Mouse (Mus musculus) liver, embryonic 11.5 days (tissue): ENCODE data around the gene Pfn1. TPM values are rescaled to one million over a fixed set of nuclear protein-coding genes. Genes with fewer than 3 reads are reported as not detected.

Experiments
- ATAC-seq: fragments of 200-750 bp; cut with Nextera tagmentation; replicated peaks from 2 replicates; pipeline ENCODE4 v1.8.0; 2017; ENCODE audit warnings: moderate number of reproducible peaks, mild to moderate bottlenecking, moderate TSS enrichment, moderate library complexity; ENCODE audit not compliant: low FRiP score
- DNase-seq: peaks from one replicate; pipeline ENCODE4 v3.0.0-alpha.2; 2017; ENCODE audit warnings: low spot score
- H3K27ac ChIP-seq: fragments of 300-500 bp; sonication (generic); 2 replicates; pipeline ENCODE4 v1.5.1; 2014; ENCODE audit warnings: mild to moderate bottlenecking, low read depth, low read length, control low read depth
- H3K27me3 ChIP-seq: fragments of 300-500 bp; sonication (generic); replicated peaks from 2 replicates; pipeline ENCODE4 v1.6.1; 2014; ENCODE audit warnings: low read length, mixed read lengths; ENCODE audit not compliant: control insufficient read depth, insufficient read depth
- H3K36me3 ChIP-seq: fragments of 300-500 bp; sonication (generic); 2 replicates; pipeline ENCODE4 v1.6.1; 2014; ENCODE audit warnings: mild to moderate bottlenecking, low read length, moderate library complexity, mixed read lengths; ENCODE audit not compliant: control insufficient read depth, insufficient read depth
- H3K4me1 ChIP-seq: fragments of 300-500 bp; sonication (generic); replicated peaks from 2 replicates; pipeline ENCODE4 v1.6.1; 2014; ENCODE audit warnings: low read length, mixed read lengths; ENCODE audit not compliant: control insufficient read depth, insufficient read depth
- H3K4me2 ChIP-seq: fragments of 300-500 bp; sonication (generic); 2 replicates; pipeline ENCODE4 v1.6.1; 2014; ENCODE audit warnings: mild to moderate bottlenecking, control low read depth, moderate library complexity
- H3K4me3 ChIP-seq: fragments of 300-500 bp; sonication (generic); 2 replicates; pipeline ENCODE4 v1.5.1; 2014; ENCODE audit warnings: low read depth, low read length, control low read depth
- H3K9ac ChIP-seq: fragments of 300-500 bp; sonication (generic); 2 replicates; pipeline ENCODE4 v1.6.1; 2014; ENCODE audit warnings: low read depth, low read length, control low read depth
- H3K9me3 ChIP-seq: fragments of 300-500 bp; sonication (generic); 2 replicates; pipeline ENCODE4 v1.6.1; 2016; ENCODE audit warnings: low read length, inconsistent platforms, mixed read lengths; ENCODE audit not compliant: control insufficient read depth
- WGBS: fragments of 180-500 bp; shearing (Covaris S2); extraction: QIAGEN DNeasy Blood & Tissue Kit; methylation state at CpG from one replicate; pipeline ENCODE4 v1.1.7; 2014; 5-methylcytosine and 5-hydroxymethylcytosine counted together
- polyA plus RNA-seq: library from polyadenylated mRNA; unstranded; fragments of >200 nt; fragmentation: Nextera tagmentation; extraction: Ambion mirVana; gene quantifications from 2 replicates; pipeline ENCODE4 v1.2.1, GENCODE M21; 2014

The Pfn1 gene
- polyA plus RNA-seq, 1 experiment from 2014 or later, result 2,367 TPM

GRCm38 (mm10) chr11:70654923-70655570 is 603 bp upstream of the Pfn1 start:
- Histone ChIP-seq H3K9me3 (no peaks in the 10 kb centered on the region), H3K27me3 (no peaks in the 10 kb centered on the region), H3K27ac (peak overlapping the region; percentile 100), H3K4me2 (peak overlapping the region; percentile 92), H3K4me3 (peak overlapping the region; percentile 100), H3K4me1 (peaks cover 58% of the 10 kb centered on the region), H3K36me3 (peaks cover 23% of the 10 kb centered on the region), H3K9ac (peak overlapping the region; percentile 100)
- DNase-seq (peak; percentile 85), ATAC-seq (peak; percentile 61)
- WGBS, result under 1% methylated on average over 48 of the region's 48 CpGs

GRCm38 (mm10) chr11:70653345-70654197 is 873 bp downstream of the Pfn1 start:
- Histone ChIP-seq H3K4me3 (peak overlapping the region; percentile 100), H3K36me3 (peaks cover 34% of the 10 kb centered on the region), H3K27ac (peak overlapping the region; percentile 100), H3K27me3 (no peaks in the 10 kb centered on the region), H3K9me3 (no peaks in the 10 kb centered on the region), H3K9ac (peak overlapping the region; percentile 100), H3K4me2 (peak overlapping the region; percentile 92), H3K4me1 (peaks cover 71% of the 10 kb centered on the region)
- DNase-seq, result peak; percentile 85
- under 1% methylated on average over 62 of the region's 63 CpGs for WGBS
- ATAC-seq, result peak; percentile 61

- DNase-seq (no peak), ATAC-seq (no peak)
- Histone ChIP-seq H3K27me3 (no peaks in the 10 kb centered on the region), H3K9me3 (no peaks in the 10 kb centered on the region), H3K9ac (peak overlapping the region; percentile 100), H3K4me1 (peaks cover 69% of the 10 kb centered on the region), H3K27ac (peak overlapping the region; percentile 100), H3K36me3 (peaks cover 34% of the 10 kb centered on the region), H3K4me2 (peak overlapping the region; percentile 92), H3K4me3 (peak overlapping the region; percentile 100)
- 32% methylated on average over 6 of the region's 6 CpGs for WGBS
These were observed 1.5 kb downstream of the Pfn1 start for GRCm38 (mm10) chr11:70652884-70653344.

GRCm38 (mm10) chr11:70652029-70652883 is 2.2 kb downstream of the Pfn1 start:
- WGBS, result 52% methylated on average over 12 of the region's 12 CpGs
- no peak for DNase-seq
- H3K4me2 ChIP-seq, result peak overlapping the region; percentile 92
- ATAC-seq, result no peak
- H3K27me3 ChIP-seq, result no peaks in the 10 kb centered on the region
- H3K9me3 ChIP-seq, result no peaks in the 10 kb centered on the region
- peak overlapping the region; percentile 100 for H3K9ac ChIP-seq
- H3K4me3 ChIP-seq, result peak overlapping the region; percentile 100
- H3K36me3 ChIP-seq, result peaks cover 34% of the 10 kb centered on the region
- H3K27ac ChIP-seq, result peak overlapping the region; percentile 100
- H3K4me1 ChIP-seq, result peaks cover 63% of the 10 kb centered on the region

- Histone ChIP-seq H3K27me3 (no peaks in the 10 kb centered on the region), H3K36me3 (peaks cover 34% of the 10 kb centered on the region), H3K9me3 (no peaks in the 10 kb centered on the region), H3K9ac (no peak overlapping the region; the same call in 1 of the 2 replicates), H3K4me1 (peaks cover 54% of the 10 kb centered on the region), H3K4me2 (peak overlapping the region; percentile 92), H3K27ac (peak overlapping the region; percentile 77), H3K4me3 (peak overlapping the region; percentile 100)
- ATAC-seq (no peak), DNase-seq (no peak)
- WGBS, result 70% methylated on average over 2 of the region's 2 CpGs
These were observed 3.1 kb downstream of the Pfn1 start for GRCm38 (mm10) chr11:70651391-70651790.

- H3K36me3 ChIP-seq, result peaks cover 34% of the 10 kb centered on the region
- H3K4me3 ChIP-seq, result peak overlapping the region; percentile 100
- WGBS, result 54% methylated on average over 12 of the region's 12 CpGs
- peak overlapping the region; percentile 55 for H3K9ac ChIP-seq
- H3K4me1 ChIP-seq, result peaks cover 54% of the 10 kb centered on the region
- H3K9me3 ChIP-seq, result no peaks in the 10 kb centered on the region
- ATAC-seq, result no peak
- H3K4me2 ChIP-seq, result peak overlapping the region; percentile 92
- no peak for DNase-seq
- H3K27me3 ChIP-seq, result no peaks in the 10 kb centered on the region
- peak overlapping the region; percentile 77 for H3K27ac ChIP-seq
These were observed 3.9 kb downstream of the Pfn1 start for GRCm38 (mm10) chr11:70650322-70651175.

GRCm38 (mm10) chr11:70649185-70649734 is 5.2 kb downstream of the Pfn1 start:
- Histone ChIP-seq H3K27me3 (no peaks in the 10 kb centered on the region), H3K36me3 (peaks cover 46% of the 10 kb centered on the region), H3K27ac (peak overlapping the region; percentile 98), H3K9me3 (no peaks in the 10 kb centered on the region), H3K4me3 (peak overlapping the region; percentile 92), H3K4me2 (peak overlapping the region; percentile 92), H3K9ac (peak overlapping the region; percentile 95), H3K4me1 (peaks cover 56% of the 10 kb centered on the region)
- no peak for DNase-seq
- no peak for ATAC-seq
- 82% methylated on average over 8 of the region's 8 CpGs for WGBS
